Mouse (Mus musculus) embryo, embryonic 11.5 days (tissue): ENCODE data around the gene H2afx.
A peak's percentile ranks its signal among the peaks of the same experiment; 100 is the strongest.
"Not testable (repeated sequence)": the region's sequence is repeated elsewhere in the genome, so short reads cannot be mapped to it uniquely, and the experiment has no call there.

Experiments used
- DNase-seq: peaks from one replicate; pipeline ENCODE4 v3.0.0-alpha.2; 2012; ENCODE audit warnings: low read depth, low spot score

H2afx gene

GRCm38 (mm10) chr9:44341487-44341886 is 7.0 kb downstream of the H2afx start:
- no peak for DNase-seq

GRCm38 (mm10) chr9:44342173-44342572 is 7.7 kb downstream of the H2afx start:
- no peak for DNase-seq

GRCm38 (mm10) chr9:44342605-44343004 is 8.1 kb downstream of the H2afx start:
- no peak for DNase-seq

- DNase-seq, result no peak
Observed at GRCm38 (mm10) chr9:44343290-44343689, 8.8 kb downstream of the H2afx start.

- peak; percentile 83 for DNase-seq
Observed at GRCm38 (mm10) chr9:44343781-44344421, 9.4 kb downstream of the H2afx start, which contains the start of gene Hmbs. Gene Hmbs (minus strand): TSS chr9:44344228.

- no peak for DNase-seq
Observed at GRCm38 (mm10) chr9:44345570-44346433, 11.3 kb downstream of the H2afx start.

GRCm38 (mm10) chr9:44347166-44347565 is 12.7 kb downstream of the H2afx start:
- no peak for DNase-seq

- no peak for DNase-seq
Observed at GRCm38 (mm10) chr9:44347621-44348020, 13.1 kb downstream of the H2afx start.

- no peak for DNase-seq
Observed at GRCm38 (mm10) chr9:44348546-44348945, 14.1 kb downstream of the H2afx start.

- DNase-seq, result no peak
Observed at GRCm38 (mm10) chr9:44351396-44351795, 16.9 kb downstream of the H2afx start.

GRCm38 (mm10) chr9:44352337-44352736 is 17.8 kb downstream of the H2afx start:
- DNase-seq, result no peak

GRCm38 (mm10) chr9:44353142-44353541 is 18.6 kb downstream of the H2afx start:
- DNase-seq, result no peak

- no peak for DNase-seq
Observed at GRCm38 (mm10) chr9:44357207-44357606, 22.7 kb downstream of the H2afx start.

- peak; percentile 95 for DNase-seq
Observed at GRCm38 (mm10) chr9:44361190-44361917, 26.9 kb downstream of the H2afx start, which contains the start of gene Vps11. Gene Vps11 (minus strand): TSS chr9:44361670.

GRCm38 (mm10) chr9:44361931-44362330 is 27.4 kb downstream of the H2afx start:
- not testable (repeated sequence) for DNase-seq

- no peak for DNase-seq
Observed at GRCm38 (mm10) chr9:44364480-44364879, 30.0 kb downstream of the H2afx start.

GRCm38 (mm10) chr9:44373386-44373785 is 38.9 kb downstream of the H2afx start:
- DNase-seq, result no peak

- DNase-seq, result no peak
Observed at GRCm38 (mm10) chr9:44376141-44376540, 41.6 kb downstream of the H2afx start.

- DNase-seq, result not testable (repeated sequence)
Observed at GRCm38 (mm10) chr9:44377335-44377734, 42.8 kb downstream of the H2afx start.

GRCm38 (mm10) chr9:44378153-44378730 is 43.7 kb downstream of the H2afx start:
- DNase-seq, result no peak

GRCm38 (mm10) chr9:44379054-44379834 is 44.8 kb downstream of the H2afx start, which contains the start of gene Hyou1:
Gene Hyou1 (plus strand): TSS chr9:44379490.
- DNase-seq, result peak; percentile 96
